Mouse (Mus musculus) CH12.LX (cell line): ENCODE results near the gene Tmem129. TPM values are rescaled to one million over a fixed set of nuclear protein-coding genes. Genes with fewer than 3 reads are reported as not detected.
A peak's percentile ranks its signal among the peaks of the same experiment; 100 is the strongest.

Experiments
- DNase-seq: peaks from one replicate; pipeline ENCODE4 v3.0.0-alpha.2; 2013; ENCODE audit errors: extremely low read depth
- H3K27ac ChIP-seq: 2 replicates; pipeline ENCODE4 v1.5.1; 2012; ENCODE audit warnings: low read depth, mild to moderate bottlenecking, control low read depth, moderate library complexity; ENCODE audit not compliant: insufficient read depth
- H3K27me3 ChIP-seq: replicated peaks from 2 replicates; pipeline ENCODE3; 2012; ENCODE audit warnings: inconsistent platforms
- H3K36me3 ChIP-seq, 2 experiments: replicated peaks in 1 of 2; 2 replicates each; pipeline versions ENCODE3 to v1.6.1; 2012; ENCODE audit warnings: inconsistent platforms in 1 of 2, low read length in 1 of 2, mild to moderate bottlenecking in 1 of 2, mixed read lengths in 1 of 2, moderate library complexity in 1 of 2; ENCODE audit not compliant: control insufficient read depth in 1 of 2, insufficient read depth in 1 of 2
- H3K4me1 ChIP-seq, 2 experiments: 2 replicates each; pipeline ENCODE4 v1.6.1; 2012; ENCODE audit warnings: inconsistent platforms in 1 of 2, moderate library complexity in 1 of 2; ENCODE audit not compliant: insufficient read depth in 2 of 2, control insufficient read depth in 1 of 2
- H3K4me2 ChIP-seq: 2 replicates; pipeline ENCODE4 v1.6.1; 2012; ENCODE audit warnings: low read depth, mild to moderate bottlenecking, control low read depth; ENCODE audit not compliant: poor library complexity, insufficient read depth, severe bottlenecking
- H3K4me3 ChIP-seq, 3 experiments: fragments of 150-350 bp in 1 of 3; sonication (generic) in 1 of 3; replicated peaks in 1 of 3; 2 replicates each; pipeline versions ENCODE3 to v1.5.1; 2011 to 2012; ENCODE audit warnings: low read depth in 2 of 3, low read length in 2 of 3, mild to moderate bottlenecking in 2 of 3, moderate library complexity in 2 of 3, control low read depth in 1 of 3, improper control_type of control experiment in 1 of 3, inconsistent platforms in 1 of 3, mixed read lengths in 1 of 3; ENCODE audit not compliant: poor library complexity in 1 of 3
- H3K79me2 ChIP-seq: replicated peaks from 2 replicates; pipeline ENCODE4 v1.6.1; 2012; ENCODE audit warnings: mild to moderate bottlenecking, moderate library complexity; ENCODE audit not compliant: control insufficient read depth, poor library complexity, insufficient read depth, severe bottlenecking; ENCODE audit errors: extremely low read depth
- H3K9ac ChIP-seq: 2 replicates; pipeline ENCODE4 v1.6.1; 2012; ENCODE audit warnings: low read depth, mild to moderate bottlenecking, control low read depth, moderate library complexity; ENCODE audit not compliant: insufficient read depth
- H3K9me3 ChIP-seq: replicated peaks from 2 replicates; pipeline ENCODE3; 2012; ENCODE audit warnings: low read length, inconsistent platforms, mixed read lengths
- CHD1 ChIP-seq: IDR thresholded peaks from 2 replicates; pipeline ENCODE4 v1.6.1; 2012; ENCODE audit warnings: low read depth, low read length, improper control_type of control experiment, inconsistent platforms
- CTCF ChIP-seq, 2 experiments: IDR thresholded peaks in 1 of 2; conservative IDR thresholded peaks in 1 of 2; 2 replicates each; pipeline ENCODE4 v1.5.1; 2011 to 2012; ENCODE audit warnings: low read depth in 2 of 2, low read length in 2 of 2, improper control_type of control experiment in 1 of 2, inconsistent platforms in 1 of 2, mild to moderate bottlenecking in 1 of 2, moderate library complexity in 1 of 2
- ELF1 ChIP-seq: IDR thresholded peaks from 2 replicates; pipeline ENCODE4 v1.6.1; 2014; ENCODE audit warnings: low read depth, mild to moderate bottlenecking, inconsistent platforms, low read length, improper control_type of control experiment
- EP300 ChIP-seq: IDR thresholded peaks from 2 replicates; pipeline ENCODE4 v1.6.1; 2011; ENCODE audit warnings: low read length, improper control_type of control experiment
- ETS1 ChIP-seq: conservative IDR thresholded peaks from 2 replicates; pipeline ENCODE4 v1.6.1; 2012; ENCODE audit warnings: low read depth, mild to moderate bottlenecking, inconsistent platforms, low read length, improper control_type of control experiment, moderate library complexity
- GABPA ChIP-seq: IDR thresholded peaks from 2 replicates; pipeline ENCODE4 v1.6.1; 2012; ENCODE audit warnings: low read depth, low read length, improper control_type of control experiment, inconsistent platforms; ENCODE audit not compliant: insufficient replicate concordance
- HCFC1 ChIP-seq: IDR thresholded peaks from 2 replicates; pipeline ENCODE4 v1.6.1; 2012; ENCODE audit warnings: low read depth, mild to moderate bottlenecking, inconsistent platforms, low read length, improper control_type of control experiment
- JUN ChIP-seq: IDR thresholded peaks from 2 replicates; pipeline ENCODE4 v1.6.1; 2011; ENCODE audit warnings: low read depth, mild to moderate bottlenecking, low read length, improper control_type of control experiment, moderate library complexity; ENCODE audit not compliant: insufficient read depth
- JUND ChIP-seq: conservative IDR thresholded peaks from 2 replicates; pipeline ENCODE4 v1.6.1; 2011; ENCODE audit warnings: low read depth, low read length, improper control_type of control experiment
- KAT2A ChIP-seq: IDR thresholded peaks from 2 replicates; pipeline ENCODE4 v1.6.1; 2012; ENCODE audit warnings: low read length, improper control_type of control experiment, inconsistent platforms; ENCODE audit not compliant: insufficient replicate concordance
- MAFK ChIP-seq: IDR thresholded peaks from 2 replicates; pipeline ENCODE4 v1.6.1; 2011; ENCODE audit warnings: low read length, improper control_type of control experiment; ENCODE audit not compliant: insufficient replicate concordance
- MAZ ChIP-seq: IDR thresholded peaks from 2 replicates; pipeline ENCODE4 v1.6.1; 2012; ENCODE audit warnings: low read depth, mild to moderate bottlenecking, inconsistent platforms, low read length, improper control_type of control experiment, moderate library complexity
- MEF2A ChIP-seq: IDR thresholded peaks from 2 replicates; pipeline ENCODE4 v1.6.1; 2014; ENCODE audit warnings: low read depth, mild to moderate bottlenecking, inconsistent platforms, low read length, improper control_type of control experiment, borderline replicate concordance
- MXI1 ChIP-seq: IDR thresholded peaks from 2 replicates; pipeline ENCODE4 v1.6.1; 2011; ENCODE audit warnings: mild to moderate bottlenecking, low read depth, low read length, improper control_type of control experiment
- NRF1 ChIP-seq: IDR thresholded peaks from 2 replicates; pipeline ENCODE4 v1.6.1; 2014; ENCODE audit warnings: low read depth, mild to moderate bottlenecking, inconsistent platforms, low read length, improper control_type of control experiment, moderate library complexity
- PAX5 ChIP-seq: IDR thresholded peaks from 2 replicates; pipeline ENCODE4 v1.6.1; 2012; ENCODE audit warnings: low read length, inconsistent platforms, mixed read lengths
- POLR2AphosphoS2 ChIP-seq: IDR thresholded peaks from 2 replicates; pipeline ENCODE4 v1.6.1; 2011; ENCODE audit warnings: low read depth, low read length, improper control_type of control experiment
- RAD21 ChIP-seq: IDR thresholded peaks from 2 replicates; pipeline ENCODE4 v1.6.1; 2011; ENCODE audit warnings: low read depth, mild to moderate bottlenecking, low read length, improper control_type of control experiment, moderate library complexity
- RCOR1 ChIP-seq: conservative IDR thresholded peaks from 2 replicates; pipeline ENCODE4 v1.6.1; 2012; ENCODE audit warnings: low read depth, mild to moderate bottlenecking, inconsistent platforms, low read length, improper control_type of control experiment
- SIN3A ChIP-seq: IDR thresholded peaks from 2 replicates; pipeline ENCODE4 v1.6.1; 2012; ENCODE audit warnings: low read length, improper control_type of control experiment, inconsistent platforms
- SMC3 ChIP-seq: IDR thresholded peaks from 2 replicates; pipeline ENCODE4 v1.6.1; 2011; ENCODE audit warnings: low read depth, low read length, improper control_type of control experiment
- TBP ChIP-seq: conservative IDR thresholded peaks from 2 replicates; pipeline ENCODE4 v1.6.1; 2011; ENCODE audit warnings: low read depth, low read length, improper control_type of control experiment
- TCF12 ChIP-seq: IDR thresholded peaks from 2 replicates; pipeline ENCODE4 v1.6.1; 2014; ENCODE audit warnings: low read depth, mild to moderate bottlenecking, inconsistent platforms, low read length, improper control_type of control experiment
- ZKSCAN1 ChIP-seq: IDR thresholded peaks from 2 replicates; pipeline ENCODE4 v1.6.1; 2012; ENCODE audit warnings: low read depth, inconsistent platforms, low read length, improper control_type of control experiment, borderline replicate concordance
- ZMIZ1 ChIP-seq: IDR thresholded peaks from 2 replicates; pipeline ENCODE4 v1.6.1; 2012; ENCODE audit warnings: low read depth, mild to moderate bottlenecking, inconsistent platforms, low read length, improper control_type of control experiment
- ZNF384 ChIP-seq: IDR thresholded peaks from 2 replicates; pipeline ENCODE4 v1.6.1; 2012; ENCODE audit warnings: low read depth, low read length, improper control_type of control experiment, inconsistent platforms
- dilution Hi-C: fragments of 300-500 bp; cut with MboI; formaldehyde crosslinking; loops from 2 replicates; pipeline ENCODE4 v1.14.3; 2020; ENCODE audit warnings: low sequenced_read_pairs; ENCODE audit not compliant: extremely low pct_unique_long_range_greater_than_20kb, extremely low pct_ligation_motif_present
- in situ Hi-C: fragments of 300-500 bp; cut with MboI; formaldehyde crosslinking; loops from 3 replicates; pipeline ENCODE4 v1.14.3; 2019; ENCODE audit warnings: low sequenced_read_pairs, low pct_ligation_motif_present, low pct_unique_long_range_greater_than_20kb, mixed read lengths
- polyA plus RNA-seq: library from polyadenylated mRNA; unstranded; fragments of >175 nt; gene quantifications from 2 replicates; pipeline ENCODE4 v1.2.1, GENCODE M21; 2012; ENCODE audit warnings: low read depth; ENCODE audit not compliant: insufficient read length
- total RNA-seq, 2 experiments: library from RNA; depleted of rRNA; stranded (reverse); fragments of 300-350 nt in 1 of 2; fragments of >200 nt in 1 of 2; gene quantifications; 2 replicates each; pipeline ENCODE4 v1.2.3; 2012 to 2014

The Tmem129 gene
- total and polyA plus RNA-seq, 3 experiments, result 10.8 to 15.2 (median 12.7) TPM

GRCm38 (mm10) chr5:33671659-33672058, 13.4 kb upstream of the Tmem129 start:
- Histone ChIP-seq H3K9me3 (no peaks in the 10 kb centered on the region), H3K27me3 (no peaks in the 10 kb centered on the region), H3K9ac (no peak overlapping the region), H3K79me2 (no peaks in the 10 kb centered on the region; the same call in 1 of the 2 replicates), H3K4me1 (no peaks in the 10 kb centered on the region), H3K4me2 (no peak overlapping the region), H3K4me3 (no peak overlapping the region), H3K36me3 (peaks cover 61 to 82% of the 10 kb centered on the region in 2 experiments), H3K27ac (no peak overlapping the region)
- DNase-seq, result no peak
- dilution Hi-C loops, result no loop called here
- in situ Hi-C loops, result no loop called here
- no peak for TF ChIP-seq NRF1
- no peak for TF ChIP-seq EP300
- no peak for TF ChIP-seq TCF12
- no peak for TF ChIP-seq SIN3A
- TF ChIP-seq MAFK, result no peak
- TF ChIP-seq ZNF384, result no peak
- no peak for TF ChIP-seq JUN
- no peak for TF ChIP-seq ELF1
- no peak for TF ChIP-seq ETS1
- TF ChIP-seq RCOR1, result no peak

- TF ChIP-seq GABPA, result no peak
- no peak for TF ChIP-seq RCOR1
- TF ChIP-seq MXI1, result no peak
- peak; percentile 29 for TF ChIP-seq SMC3
- TF ChIP-seq POLR2AphosphoS2, result no peak
- TF ChIP-seq CTCF (conservative IDR thresholded peaks at IDR 0.05 in 1 of 2, IDR thresholded peaks at IDR 0.05 in 1 of 2; ENCODE audit: low read depth in 2 of 2, low read length in 2 of 2), result peak in 1 of 2 experiments; percentile 59; a peak in 2 of 4 replicates
- no peak for TF ChIP-seq HCFC1
- no peak for TF ChIP-seq JUN
- no peak for TF ChIP-seq ETS1
- TF ChIP-seq TCF12, result no peak
- TF ChIP-seq RAD21, result peak; percentile 48
- TF ChIP-seq MAZ, result no peak
- no peak for TF ChIP-seq ZMIZ1
- no peak for TF ChIP-seq TBP
- TF ChIP-seq MEF2A, result no peak
- no peak for TF ChIP-seq CHD1
- TF ChIP-seq JUND, result no peak
- no peak for TF ChIP-seq ZKSCAN1
- no peak for TF ChIP-seq PAX5
- TF ChIP-seq KAT2A, result no peak
- peak; percentile 32 for DNase-seq
- H3K27me3 ChIP-seq, result no peaks in the 10 kb centered on the region
- dilution Hi-C loops (no loop called here), in situ Hi-C loops (no loop called here)
- H3K79me2 ChIP-seq, result no peaks in the 10 kb centered on the region; the same call in none of the 2 replicates
- H3K4me1 ChIP-seq, result no peaks in the 10 kb centered on the region
- no peaks in the 10 kb centered on the region for H3K9me3 ChIP-seq
- H3K36me3 ChIP-seq, result peaks cover 76 to 91% of the 10 kb centered on the region in 2 experiments
- no peak overlapping the region for H3K27ac ChIP-seq
- no peak overlapping the region for H3K9ac ChIP-seq
- H3K4me2 ChIP-seq, result no peak overlapping the region
- no peak overlapping the region for H3K4me3 ChIP-seq
Measured at GRCm38 (mm10) chr5:33668223-33668622, 10.0 kb upstream of the Tmem129 start.
